Mouse (Mus musculus): ENCODE results near the gene Mif4gd. TPM values are rescaled to one million over a fixed set of nuclear protein-coding genes. Genes with fewer than 3 reads are reported as not detected.

The Mif4gd gene
- total and polyA plus RNA-seq, 2 experiments from 2014 or later = 16.9 to 19.4 TPM

- H3K9ac ChIP-seq = no peak overlapping the region
- H3K4me1 ChIP-seq (ENCODE audit: insufficient read depth) = peaks cover 9% of the 10 kb centered on the region
- WGBS = 98% methylated on average over 4 of the region's 4 CpGs
- peaks cover 25% of the 10 kb centered on the region for H3K36me3 ChIP-seq (ENCODE audit: insufficient read depth)
- no peak for TF ChIP-seq CTCF (IDR thresholded peaks at IDR 0.05; ENCODE audit: low read depth)
- no peak overlapping the region for H3K4me3 ChIP-seq (ENCODE audit: low read depth, low read length)
- ATAC-seq = no peak
- no peak overlapping the region for H3K4me2 ChIP-seq (ENCODE audit: low read depth)
- H3K27me3 ChIP-seq (ENCODE audit: insufficient read depth, low read length) = no peaks in the 10 kb centered on the region
- no peak overlapping the region for H3K27ac ChIP-seq (ENCODE audit: low read depth, low read length)
- no peak for DNase-seq
- H3K9me3 ChIP-seq (ENCODE audit: low read length) = no peaks in the 10 kb centered on the region
These were observed 14.5 kb downstream of the Mif4gd start for GRCm38 (mm10) chr11:115598309-115598708.

GRCm38 (mm10) chr11:115595209-115595608 is 17.6 kb downstream of the Mif4gd start:
- Histone ChIP-seq H3K4me3 (ENCODE audit: low read depth, low read length) (no peak overlapping the region), H3K9ac (no peak overlapping the region), H3K4me2 (ENCODE audit: low read depth) (no peak overlapping the region), H3K36me3 (ENCODE audit: insufficient read depth) (peaks cover 55% of the 10 kb centered on the region), H3K27ac (ENCODE audit: low read depth, low read length) (no peak overlapping the region), H3K4me1 (ENCODE audit: insufficient read depth) (no peaks in the 10 kb centered on the region), H3K9me3 (ENCODE audit: low read length) (no peaks in the 10 kb centered on the region), H3K27me3 (ENCODE audit: insufficient read depth, low read length) (no peaks in the 10 kb centered on the region)
- ATAC-seq = no peak
- DNase-seq = no peak
- 98% methylated on average over 3 of the region's 3 CpGs for WGBS
- TF ChIP-seq CTCF (IDR thresholded peaks at IDR 0.05; ENCODE audit: low read depth) = no peak; the same call in 1 of the 2 replicates

GRCm38 (mm10) chr11:115590526-115591075 is 22.2 kb downstream of the Mif4gd start:
- 86% methylated on average over 2 of the region's 2 CpGs for WGBS

GRCm38 (mm10) chr11:115587984-115588383 is 24.8 kb downstream of the Mif4gd start:
- H3K27ac ChIP-seq (ENCODE audit: low read depth, low read length) = no peak overlapping the region
- H3K9me3 ChIP-seq (ENCODE audit: low read length) = no peaks in the 10 kb centered on the region
- H3K9ac ChIP-seq = no peak overlapping the region
- DNase-seq = no peak
- peaks cover 94% of the 10 kb centered on the region for H3K36me3 ChIP-seq (ENCODE audit: insufficient read depth)
- 84% methylated on average over 9 of the region's 9 CpGs for WGBS
- H3K27me3 ChIP-seq (ENCODE audit: insufficient read depth, low read length) = no peaks in the 10 kb centered on the region
- no peak for ATAC-seq
- H3K4me1 ChIP-seq (ENCODE audit: insufficient read depth) = no peaks in the 10 kb centered on the region
- no peak overlapping the region for H3K4me2 ChIP-seq (ENCODE audit: low read depth)
- H3K4me3 ChIP-seq (ENCODE audit: low read depth, low read length) = no peak overlapping the region
- no peak for TF ChIP-seq CTCF (IDR thresholded peaks at IDR 0.05; ENCODE audit: low read depth)

More at GRCm38 (mm10) chr11:115590526-115591075, 22.2 kb downstream of the Mif4gd start:
- Histone ChIP-seq H3K4me3 (ENCODE audit: low read depth, low read length) (no peak overlapping the region), H3K27ac (ENCODE audit: low read depth, low read length) (no peak overlapping the region), H3K36me3 (ENCODE audit: insufficient read depth) (peaks cover 84% of the 10 kb centered on the region), H3K4me2 (ENCODE audit: low read depth) (no peak overlapping the region), H3K4me1 (ENCODE audit: insufficient read depth) (no peaks in the 10 kb centered on the region), H3K9me3 (ENCODE audit: low read length) (no peaks in the 10 kb centered on the region), H3K9ac (no peak overlapping the region), H3K27me3 (ENCODE audit: insufficient read depth, low read length) (no peaks in the 10 kb centered on the region)
- no peak for ATAC-seq
- TF ChIP-seq CTCF (IDR thresholded peaks at IDR 0.05; ENCODE audit: low read depth) = 0 out of 2 replicates have a peak, but pooled peaks have one; percentile 3
- no peak for DNase-seq

- Histone ChIP-seq H3K9me3 (ENCODE audit: low read length) (no peaks in the 10 kb centered on the region), H3K27me3 (ENCODE audit: insufficient read depth, low read length) (no peaks in the 10 kb centered on the region), H3K9ac (no peak overlapping the region), H3K36me3 (ENCODE audit: insufficient read depth) (peaks cover 94% of the 10 kb centered on the region), H3K4me2 (ENCODE audit: low read depth) (no peak overlapping the region), H3K4me3 (ENCODE audit: low read depth, low read length) (no peak overlapping the region), H3K27ac (ENCODE audit: low read depth, low read length) (no peak overlapping the region), H3K4me1 (ENCODE audit: insufficient read depth) (no peaks in the 10 kb centered on the region)
- no peak for TF ChIP-seq CTCF (IDR thresholded peaks at IDR 0.05; ENCODE audit: low read depth)
- WGBS = 93% methylated on average over 9 of the region's 9 CpGs
- DNase-seq = no peak
- no peak for ATAC-seq
These were observed 26.4 kb downstream of the Mif4gd start for GRCm38 (mm10) chr11:115586403-115586802.

- H3K36me3 ChIP-seq (ENCODE audit: insufficient read depth) = peaks cover 94% of the 10 kb centered on the region
- 90% methylated on average over 7 of the region's 7 CpGs for WGBS
These were observed 27.1 kb downstream of the Mif4gd start for GRCm38 (mm10) chr11:115585573-115586100.

GRCm38 (mm10) chr11:115584376-115585073 is 28.2 kb downstream of the Mif4gd start:
- Histone ChIP-seq H3K36me3 (ENCODE audit: insufficient read depth) (peaks cover 92% of the 10 kb centered on the region), H3K4me3 (ENCODE audit: low read depth, low read length) (no peak overlapping the region), H3K9me3 (ENCODE audit: low read length) (no peaks in the 10 kb centered on the region), H3K27me3 (ENCODE audit: insufficient read depth, low read length) (no peaks in the 10 kb centered on the region), H3K4me2 (ENCODE audit: low read depth) (no peak overlapping the region), H3K9ac (no peak overlapping the region), H3K4me1 (ENCODE audit: insufficient read depth) (no peaks in the 10 kb centered on the region), H3K27ac (ENCODE audit: low read depth, low read length) (no peak overlapping the region)
- ATAC-seq = no peak
- TF ChIP-seq CTCF (IDR thresholded peaks at IDR 0.05; ENCODE audit: low read depth) = no peak
- no peak for DNase-seq
- whole genome bisulfite sequencing = 85% methylated on average over 10 of the region's 10 CpGs

More at GRCm38 (mm10) chr11:115585573-115586100, 27.1 kb downstream of the Mif4gd start:
- TF ChIP-seq CTCF (IDR thresholded peaks at IDR 0.05; ENCODE audit: low read depth) = no peak
- no peaks in the 10 kb centered on the region for H3K4me1 ChIP-seq (ENCODE audit: insufficient read depth)
- no peak for DNase-seq
- no peak for ATAC-seq
- no peaks in the 10 kb centered on the region for H3K27me3 ChIP-seq (ENCODE audit: insufficient read depth, low read length)
- no peak overlapping the region for H3K9ac ChIP-seq
- H3K4me3 ChIP-seq (ENCODE audit: low read depth, low read length) = no peak overlapping the region
- H3K4me2 ChIP-seq (ENCODE audit: low read depth) = no peak overlapping the region
- no peak overlapping the region for H3K27ac ChIP-seq (ENCODE audit: low read depth, low read length)
- H3K9me3 ChIP-seq (ENCODE audit: low read length) = no peaks in the 10 kb centered on the region
